Mouse (Mus musculus): ENCODE data around the gene Zdbf2.

- TF ChIP-seq CTCF (IDR thresholded peaks at IDR 0.05; ENCODE audit: borderline replicate concordance, extremely low read depth, insufficient read depth, insufficient read length) (no peak), POLR2A (IDR thresholded peaks at IDR 0.05; ENCODE audit: borderline replicate concordance, extremely low read depth, insufficient read depth, insufficient read length, poor library complexity, severe bottlenecking) (no peak)
Observed at GRCm38 (mm10) chr1:63227241-63227640, 45.8 kb upstream of the Zdbf2 start.

Measured in brain, embryonic 14.5 days (tissue).